In genomic region chr7:29328984-29329383, GRCm38 (mm10) we compare ENCODE assay signal across 34 mouse cellular contexts. TPM values are rescaled to one million over a fixed set of nuclear protein-coding genes. Genes with fewer than 3 reads are reported as not detected.
"Had no signal": no experiment of that assay in that cellular context is flagged by ENCODE, and none has a peak within 500 bp of the region (broad histone marks: within the 10 kb centered on the region; RNA-seq: fewer than 3 reads in every experiment).

No protein-coding gene starts in this region.

- ATAC-seq: hindbrain, embryonic 16.5 days; hindbrain, postnatal 0 days; inflammation-experienced regulatory T-cells, adult 6 months; intestine, embryonic 15.5 days; intestine, embryonic 16.5 days; intestine, postnatal 0 days had no signal

- H3K4me3 ChIP-seq: heart, embryonic 10.5 days; heart, embryonic 12.5 days; heart, embryonic 13.5 days; heart, embryonic 15.5 days; hindbrain, embryonic 10.5 days; hindbrain, embryonic 12.5 days; hindbrain, embryonic 13.5 days; hindbrain, embryonic 15.5 days; intestine, embryonic 15.5 days; kidney, embryonic 15.5 days had no signal

- H3K27ac ChIP-seq: heart, embryonic 10.5 days; heart, embryonic 13.5 days; heart, embryonic 15.5 days; hindbrain, embryonic 10.5 days; hindbrain, embryonic 12.5 days; hindbrain, embryonic 13.5 days; hindbrain, embryonic 14.5 days; hindbrain, embryonic 15.5 days; hindbrain, postnatal 0 days; intestine, embryonic 15.5 days; kidney, embryonic 15.5 days; kidney, postnatal 0 days had no signal

- DNase-seq: heart, postnatal 10 days; heart, postnatal 14 days; heart, postnatal 36 days; heart, postnatal 4 days; kidney, adult 11 months; kidney, adult 18-20 months; kidney, adult 2 months; kidney, adult 8-10 months; kidney, adult 9 months; kidney, postnatal 10 days; kidney, postnatal 14 days; kidney, postnatal 25 days; kidney, postnatal 36 days; kidney, postnatal 4 days; layer of hippocampus, adult 9-11 months; layer of hippocampus, postnatal 36 days had no signal

RNA-seq across cellular contexts. Expression of gene Ppp1r14a, which starts 39.9 kb away (rescaled TPM):
- total RNA-seq: hematopoietic stem cell, adult 5-6 weeks had no signal
